Mouse (Mus musculus) left cerebral cortex, postnatal 14 days (tissue): ENCODE data around the gene Gsg1. TPM values are rescaled to one million over a fixed set of nuclear protein-coding genes. Genes with fewer than 3 reads are reported as not detected.
A peak's percentile ranks its signal among the peaks of the same experiment; 100 is the strongest.

Experiments
- DNase-seq, 2 experiments: peaks; one replicate each; pipeline ENCODE4 v3.0.0; 2021 to 2022; ENCODE audit warnings: low spot score in 2 of 2, mixed read lengths in 1 of 2
- intact Hi-C: fragments of 180-260 bp; cut with DNase I; formaldehyde crosslinking; loops from one replicate; pipeline ENCODE4 v1.15.1; 2025
- total RNA-seq, 2 experiments: library from RNA; stranded (reverse); gene quantifications; 2 replicates each; pipeline ENCODE4 v1.2.3; 2021

The Gsg1 gene
- total RNA-seq, 2 experiments from 2014 or later, result not detected

DNA sequence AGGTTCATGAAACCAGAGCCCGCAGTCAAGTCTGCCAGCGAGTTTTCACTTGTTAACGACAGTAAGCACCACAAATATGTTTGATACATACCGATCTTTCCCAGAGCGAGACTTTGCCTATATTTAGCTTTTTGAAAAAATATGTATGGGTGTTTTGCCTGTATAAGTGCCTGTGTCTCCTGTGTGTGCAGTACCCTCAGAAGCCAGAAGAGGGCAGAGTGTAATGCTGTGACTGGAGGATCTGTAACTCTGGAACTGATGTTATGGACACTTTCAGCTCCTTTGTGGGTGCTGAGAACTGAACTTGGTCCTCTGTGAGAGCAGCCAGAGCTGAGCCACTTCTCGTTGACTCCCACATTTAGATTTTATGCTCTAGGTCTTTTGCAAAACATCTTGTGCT, 10.0 kb upstream of the Gsg1 start:
- no peak for DNase-seq
- intact Hi-C loops, result no loop called here

GRCm38 (mm10) chr6:135262565-135262964, 8.4 kb upstream of the Gsg1 start:
- no peak for DNase-seq
- intact Hi-C loops, result no loop called here

DNA sequence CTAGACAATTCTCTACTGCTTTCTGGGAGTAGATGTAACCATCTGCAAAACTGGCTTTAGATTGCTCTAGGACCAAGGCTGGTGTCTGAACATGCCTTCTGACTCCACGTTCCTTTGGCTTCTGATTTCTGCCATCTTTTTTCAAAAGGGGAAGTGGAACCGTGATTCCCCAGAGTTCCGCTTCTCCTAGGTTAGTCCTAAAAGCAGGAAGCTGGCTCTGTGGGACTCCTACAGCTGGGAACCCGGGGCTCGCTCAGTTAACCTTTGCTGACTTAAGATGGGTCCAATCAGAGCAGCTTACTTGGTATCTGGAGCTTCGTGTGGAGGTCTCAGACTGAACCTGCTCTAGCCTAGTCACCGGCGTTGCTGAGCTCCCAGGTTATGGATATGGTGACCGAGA, 7.0 kb upstream of the Gsg1 start:
- no peak for DNase-seq
- intact Hi-C loops, result no loop called here

- no peak for DNase-seq
- intact Hi-C loops, result no loop called here
These were observed 6.3 kb upstream of the Gsg1 start for GRCm38 (mm10) chr6:135260435-135260834.

DNA sequence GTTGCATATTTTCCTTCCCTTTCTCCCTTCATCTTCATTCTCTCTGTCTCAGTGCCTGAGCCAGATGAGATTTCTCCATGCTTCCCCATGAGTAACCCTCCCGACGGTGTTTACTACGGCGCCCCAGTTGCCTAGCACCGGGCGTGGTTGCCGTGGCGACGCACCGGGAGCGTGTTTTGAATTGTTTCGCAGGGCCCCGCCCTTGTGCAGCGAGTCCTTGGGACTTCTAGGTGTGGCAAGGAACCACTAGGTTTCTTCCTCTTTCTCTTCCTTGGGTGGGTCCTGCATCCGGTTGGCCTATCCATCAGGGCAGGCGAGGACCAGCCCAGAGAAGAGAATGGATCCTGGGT, 1.4 kb downstream of the Gsg1 start:
- peak; percentile 84 to 91 for DNase-seq
- intact Hi-C loops, result no loop called here

DNA sequence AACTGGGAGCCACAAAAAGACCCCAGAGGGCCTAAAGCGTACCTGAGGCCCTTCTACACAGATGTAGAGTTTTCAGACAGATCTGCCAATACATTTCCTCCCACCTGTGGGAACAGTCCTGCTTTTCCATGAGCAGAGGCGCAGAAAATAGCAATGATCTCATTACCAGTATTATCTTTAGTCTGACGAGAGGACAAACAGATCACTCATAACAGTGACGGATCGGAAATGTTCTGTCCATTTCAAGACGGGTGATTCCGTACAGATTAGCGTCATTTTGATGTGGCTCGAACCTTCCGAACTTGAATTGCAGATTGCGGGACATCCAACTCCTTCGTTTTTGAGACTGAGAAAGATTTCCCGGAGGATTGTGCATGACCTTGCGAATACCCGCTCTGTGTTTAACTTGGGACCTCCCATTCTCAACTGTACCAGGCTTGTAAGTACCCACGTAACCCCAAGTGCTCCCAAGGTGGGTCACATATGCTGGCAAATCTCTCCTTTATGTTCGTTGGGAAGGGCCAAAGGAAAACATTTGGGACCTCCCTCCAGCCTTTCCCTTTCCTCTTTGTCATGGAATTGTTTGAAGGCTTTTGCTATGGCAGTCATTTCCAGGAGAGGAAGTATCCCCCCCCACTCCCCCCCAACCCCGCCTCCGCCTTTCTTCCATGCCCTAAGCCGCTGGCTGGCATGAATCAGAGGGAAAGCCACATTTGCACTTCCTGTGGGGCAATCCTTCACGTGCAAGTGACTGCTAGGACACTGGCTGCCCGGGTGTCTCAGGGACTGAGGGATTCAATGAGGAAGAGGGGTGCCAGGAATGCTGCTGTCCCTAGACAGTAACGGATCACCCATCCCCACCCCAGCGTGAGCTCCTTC, 2.1 kb downstream of the Gsg1 start:
- intact Hi-C loops, result no loop called here
- no peak for DNase-seq

GRCm38 (mm10) chr6:135250926-135251699, 3.0 kb downstream of the Gsg1 start:
- no peak for DNase-seq
- intact Hi-C loops, result no loop called here

DNA sequence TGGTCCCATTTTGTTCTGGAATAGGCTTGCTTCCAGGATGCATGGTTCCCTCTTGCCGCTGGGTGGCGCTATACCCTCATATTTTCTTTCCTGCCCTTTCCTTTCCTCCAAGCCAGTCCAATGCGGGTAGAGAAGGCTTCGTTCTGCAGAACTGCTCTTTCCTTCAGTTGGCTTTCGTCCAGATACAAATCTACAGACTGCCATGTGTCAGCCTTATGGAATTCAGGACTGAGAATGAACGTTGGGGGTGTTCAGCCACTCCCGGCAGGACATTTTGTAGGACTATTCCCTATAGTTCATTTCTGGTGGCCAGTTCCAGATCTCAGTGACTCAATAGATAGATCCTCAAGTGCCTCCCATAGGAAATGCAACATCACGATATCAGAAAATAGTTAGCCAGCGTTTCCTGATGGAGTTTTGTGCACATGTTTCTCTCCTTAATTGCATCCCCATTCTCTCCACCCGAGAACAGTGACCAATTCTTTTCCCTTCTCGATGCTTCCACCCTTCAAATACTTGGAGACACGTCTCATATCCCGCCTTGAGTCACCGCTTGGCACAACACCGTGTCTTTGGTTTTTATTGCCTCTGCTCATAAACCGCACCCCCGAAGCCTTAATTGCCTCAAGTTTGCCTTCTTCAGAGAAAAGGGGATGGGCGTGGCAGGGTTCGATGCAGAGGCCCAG, 4.2 kb downstream of the Gsg1 start:
- DNase-seq, result peak; percentile 70 to 80
- intact Hi-C loops, result loop anchor here (2.0 to 10.0 kb wide), 2 partner anchors 127 to 165 kb away; no protein-coding TSS in a partner anchor

DNA sequence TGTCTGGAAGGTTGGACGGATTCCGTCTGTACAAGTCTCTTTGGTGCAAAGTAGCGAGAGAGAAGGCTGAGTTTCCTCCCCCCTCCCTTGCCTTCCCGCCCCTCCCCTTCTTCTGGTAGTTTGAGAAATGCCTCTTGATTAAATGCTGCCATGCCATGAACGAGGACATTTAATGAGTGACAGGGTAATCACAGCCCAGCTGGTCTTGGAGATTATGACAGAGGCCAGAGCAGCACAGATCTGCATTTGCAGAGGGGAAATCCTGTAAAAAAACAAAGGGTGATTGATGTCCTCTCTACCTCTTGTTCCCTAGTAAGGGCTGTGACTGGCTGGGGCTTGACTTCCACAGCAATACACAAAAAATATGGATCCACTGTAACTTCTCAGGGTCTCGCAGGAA, 6.3 kb downstream of the Gsg1 start:
- intact Hi-C loops, result loop anchor here (2.0 to 10.0 kb wide), 2 partner anchors 129 to 163 kb away; no protein-coding TSS in a partner anchor
- DNase-seq, result no peak

DNA sequence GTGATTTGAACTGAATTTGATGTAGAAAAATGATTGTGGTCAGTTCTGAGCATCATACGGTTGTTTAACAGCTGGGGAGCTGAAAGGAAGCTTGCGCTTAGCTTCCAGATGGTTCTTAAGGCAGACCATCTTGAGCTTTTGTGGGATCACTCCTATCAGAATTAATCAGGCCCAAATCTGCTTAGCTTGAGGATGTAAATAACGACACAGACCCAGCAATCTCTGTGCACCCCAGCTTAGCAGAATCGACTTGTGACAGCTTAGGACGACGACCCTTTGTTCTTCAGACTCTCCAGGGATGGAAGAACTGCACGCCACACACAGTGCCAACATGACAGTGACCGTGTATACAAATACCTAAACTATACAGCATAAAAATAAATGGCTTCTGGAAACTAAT, 8.6 kb downstream of the Gsg1 start:
- intact Hi-C loops, result loop anchor here (10.0 kb wide), 1 partner anchor 161 kb away; no protein-coding TSS in a partner anchor
- DNase-seq, result no peak

DNA sequence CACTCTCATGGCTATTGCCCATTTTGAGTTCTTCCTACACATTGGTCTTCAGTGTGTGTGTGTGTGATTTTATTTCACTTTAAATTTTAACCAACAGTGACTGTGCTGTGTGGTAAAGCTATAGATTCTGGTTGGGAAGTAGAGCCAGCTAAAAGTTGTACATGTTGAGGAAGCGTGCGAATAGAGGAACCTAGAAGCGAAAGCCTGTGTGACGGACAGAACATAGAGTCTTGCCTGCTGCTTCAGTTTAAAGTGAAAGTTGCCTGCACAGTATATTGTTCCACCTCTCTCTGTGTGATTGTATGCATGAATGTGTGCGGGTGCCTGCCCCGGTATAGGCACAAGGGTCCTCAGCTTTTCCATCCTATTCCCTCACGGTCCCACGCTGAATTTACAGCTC, 13.8 kb downstream of the Gsg1 start:
- no peak for DNase-seq
- intact Hi-C loops, result loop anchor here (10.0 kb wide), 1 partner anchor 156 kb away; no protein-coding TSS in a partner anchor

DNA sequence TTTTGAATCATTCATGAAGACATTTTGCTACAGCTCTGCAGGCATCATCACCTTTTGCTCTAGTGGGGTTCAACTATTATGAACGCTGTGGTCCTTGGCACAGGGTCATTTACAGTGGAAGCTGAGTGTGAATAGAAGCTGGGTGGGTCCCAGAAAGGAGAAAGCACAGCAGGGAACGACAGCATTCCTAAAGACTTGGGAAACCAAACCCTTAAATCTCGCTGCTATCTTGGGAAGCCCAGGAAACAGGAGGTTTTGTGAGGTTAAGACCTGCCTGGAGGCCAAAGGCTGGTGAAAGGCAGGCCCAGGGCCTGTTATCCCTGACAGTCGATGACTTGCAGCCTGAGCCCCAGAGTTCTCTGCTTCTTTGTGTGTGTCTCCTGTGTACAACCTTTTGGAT, 15.9 kb downstream of the Gsg1 start:
- intact Hi-C loops, result no loop called here
- no peak for DNase-seq

- DNase-seq, result no peak
- intact Hi-C loops, result no loop called here
These were observed 16.8 kb downstream of the Gsg1 start for GRCm38 (mm10) chr6:135237326-135237725.

DNA sequence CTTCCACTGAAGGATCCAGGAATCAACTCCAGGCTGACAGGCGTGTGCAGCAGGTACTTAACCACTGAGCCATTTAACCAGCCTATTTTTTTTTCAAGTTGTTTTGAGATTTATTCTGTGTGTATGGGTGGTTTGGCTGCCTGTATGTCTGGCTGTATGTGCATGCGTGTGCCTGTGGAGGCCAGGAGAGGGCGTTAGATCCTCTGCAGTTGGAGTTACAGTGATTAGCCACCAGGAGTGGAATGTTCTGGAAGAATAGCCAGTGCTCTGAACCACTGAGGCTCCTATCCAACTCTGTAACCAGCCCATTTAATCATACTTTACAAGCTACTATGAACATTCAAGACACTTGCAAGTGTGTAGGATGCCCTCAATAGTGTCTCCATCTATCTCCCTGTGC, 17.6 kb downstream of the Gsg1 start:
- DNase-seq, result no peak
- intact Hi-C loops, result no loop called here

DNA sequence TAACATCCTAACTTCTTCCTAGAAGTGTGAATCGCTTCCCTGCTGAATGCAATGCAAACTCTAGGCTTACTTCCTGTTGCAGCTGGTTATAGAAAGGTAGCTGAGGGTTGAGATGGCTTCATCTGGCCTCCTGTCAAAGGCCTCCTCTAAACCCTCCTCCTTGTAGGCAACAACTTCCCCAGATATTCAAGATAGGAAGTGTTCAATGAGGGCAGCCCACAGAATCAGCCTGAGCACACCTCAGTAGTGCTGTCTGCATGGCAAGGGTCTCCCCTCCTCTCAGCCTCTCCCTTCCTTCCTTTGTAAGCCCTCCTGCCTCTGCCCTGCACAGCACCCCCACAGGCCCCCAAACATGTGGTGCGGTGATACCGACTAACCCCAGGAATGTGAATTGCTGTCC, 18.4 kb downstream of the Gsg1 start:
- DNase-seq, result no peak
- intact Hi-C loops, result no loop called here

DNA sequence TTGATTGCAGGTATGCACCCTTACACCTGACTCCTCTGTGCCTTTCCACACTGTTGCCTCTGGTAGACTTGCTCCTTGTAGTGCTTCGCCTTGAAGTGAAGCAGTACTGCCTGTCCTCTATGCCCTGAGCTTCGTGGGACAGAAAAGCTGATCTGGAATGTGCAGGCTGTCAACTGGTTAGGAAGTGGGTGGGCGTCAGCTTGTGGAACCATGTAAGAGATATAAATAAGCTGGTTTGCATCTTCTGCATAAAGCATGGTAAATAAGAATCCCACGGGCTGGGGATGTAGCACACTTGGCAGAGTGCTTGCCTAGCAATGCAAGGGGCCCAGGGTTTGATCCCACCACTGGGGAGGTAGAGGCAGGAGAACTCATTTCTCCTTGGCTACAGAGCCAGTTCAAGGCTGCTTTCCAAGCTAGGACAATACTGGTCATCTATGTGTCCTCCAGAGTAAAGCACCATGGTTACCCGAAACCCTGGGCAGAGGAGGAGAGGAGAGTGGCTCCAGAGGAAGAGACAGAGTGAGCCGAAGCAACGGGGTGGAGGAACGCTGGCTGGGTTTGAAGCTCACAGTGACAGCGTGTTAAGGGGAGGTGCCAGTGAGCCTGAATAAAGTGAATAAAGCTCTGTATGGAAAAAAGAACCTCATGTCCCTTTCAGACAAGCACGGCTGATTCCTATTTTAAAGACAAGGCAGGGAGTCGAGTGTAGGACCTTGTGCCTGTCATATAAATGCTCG, 21.5 kb downstream of the Gsg1 start:
- intact Hi-C loops, result loop anchor here (5.0 kb wide), 1 partner anchor 80 kb away; no protein-coding TSS in a partner anchor
- DNase-seq, result peak; percentile 62 to 82

- intact Hi-C loops, result loop anchor here (5.0 kb wide), 1 partner anchor 78 kb away; no protein-coding TSS in a partner anchor
- DNase-seq, result no peak
These were observed 23.6 kb downstream of the Gsg1 start for GRCm38 (mm10) chr6:135230586-135230985.

GRCm38 (mm10) chr6:135228465-135228941, 25.6 kb downstream of the Gsg1 start:
- DNase-seq, result peak in 1 of 2 experiments; percentile 41
- intact Hi-C loops, result no loop called here

DNA sequence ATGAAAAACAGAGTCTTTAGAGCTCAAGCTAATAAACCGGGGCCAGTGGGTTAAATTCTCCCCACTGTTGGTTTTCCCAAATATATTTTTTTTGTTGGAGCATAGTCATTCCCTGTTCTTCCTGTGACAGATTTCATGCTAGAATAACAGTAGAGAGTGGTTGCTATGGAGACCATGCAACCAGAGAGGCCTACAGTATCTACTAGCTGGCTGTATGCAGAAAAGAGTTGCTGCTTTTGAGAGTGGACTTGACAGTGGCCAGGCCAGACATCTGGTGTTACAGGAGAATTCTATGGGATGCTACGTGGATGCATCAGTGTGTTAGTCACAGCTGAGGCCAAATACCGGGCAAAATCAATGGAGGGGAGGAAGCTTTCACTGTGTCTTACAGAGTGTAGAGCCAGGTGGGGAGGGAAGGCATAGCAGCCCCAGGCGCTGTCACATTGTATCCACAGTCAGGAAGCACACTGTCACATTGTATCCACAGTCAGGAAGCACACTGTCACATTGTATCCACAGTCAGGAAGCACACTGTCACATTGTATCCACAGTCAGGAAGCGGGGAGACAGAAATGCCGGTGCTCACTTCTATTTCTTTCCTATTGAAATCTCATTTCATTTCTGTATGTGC, 30.2 kb downstream of the Gsg1 start:
- intact Hi-C loops, result no loop called here
- DNase-seq, result peak in 1 of 2 experiments; percentile 73
